Mouse (Mus musculus) liver, embryonic 13.5 days (tissue): ENCODE results near the gene Slc35c1. TPM values are rescaled to one million over a fixed set of nuclear protein-coding genes. Genes with fewer than 3 reads are reported as not detected.
A peak's percentile ranks its signal among the peaks of the same experiment; 100 is the strongest.

Experiments
- ATAC-seq: fragments of 200-750 bp; cut with Nextera tagmentation; 2 replicates; pipeline ENCODE4 v1.8.0; 2017; ENCODE audit warnings: low read depth, mild to moderate bottlenecking, moderate number of reproducible peaks, moderate library complexity
- DNase-seq: peaks from one replicate; pipeline ENCODE4 v3.0.0; 2022
- H3K27ac ChIP-seq: fragments of 300-500 bp; sonication (generic); 2 replicates; pipeline ENCODE4 v1.5.1; 2015; ENCODE audit warnings: moderate library complexity, mild to moderate bottlenecking, inconsistent platforms
- H3K27me3 ChIP-seq: fragments of 300-500 bp; sonication (generic); 2 replicates; pipeline ENCODE4 v1.6.1; 2015; ENCODE audit warnings: mild to moderate bottlenecking, inconsistent platforms
- H3K36me3 ChIP-seq: fragments of 300-500 bp; sonication (generic); 2 replicates; pipeline ENCODE4 v1.6.1; 2015; ENCODE audit warnings: mild to moderate bottlenecking, inconsistent platforms
- H3K4me1 ChIP-seq: fragments of 300-500 bp; sonication (generic); replicated peaks from 2 replicates; pipeline ENCODE4 v1.6.1; 2015; ENCODE audit warnings: inconsistent platforms
- H3K4me2 ChIP-seq: fragments of 300-500 bp; sonication (generic); 2 replicates; pipeline ENCODE4 v1.6.1; 2015; ENCODE audit warnings: inconsistent platforms, mild to moderate bottlenecking, moderate library complexity
- H3K4me3 ChIP-seq: fragments of 300-500 bp; sonication (generic); replicated peaks from 2 replicates; pipeline ENCODE4 v1.5.1; 2015; ENCODE audit warnings: mild to moderate bottlenecking, inconsistent platforms
- H3K9ac ChIP-seq: fragments of 300-500 bp; sonication (generic); 2 replicates; pipeline ENCODE4 v1.6.1; 2015; ENCODE audit warnings: mild to moderate bottlenecking, inconsistent platforms
- H3K9me3 ChIP-seq: fragments of 300-500 bp; sonication (generic); replicated peaks from 2 replicates; pipeline ENCODE4 v1.6.1; 2016; ENCODE audit warnings: inconsistent platforms
- WGBS: fragments of 180-500 bp; shearing (Covaris S2); methylation state at CpG from one replicate; pipeline ENCODE4 v1.1.7; 2015; ENCODE audit not compliant: insufficient replicate concordance; 5-methylcytosine and 5-hydroxymethylcytosine counted together
- polyA plus RNA-seq: library from polyadenylated mRNA; unstranded; fragments of >200 nt; fragmentation: Nextera tagmentation; extraction: Ambion mirVana; gene quantifications from 2 replicates; pipeline ENCODE4 v1.2.1, GENCODE M21; 2015

The Slc35c1 gene
- polyA plus RNA-seq, 1 experiment from 2014 or later: 9.5 TPM

GRCm38 (mm10) chr2:92446656-92447055 is 13.7 kb downstream of the Slc35c1 start:
- no peak overlapping the region for H3K4me3 ChIP-seq
- H3K4me1 ChIP-seq: peaks cover 56% of the 10 kb centered on the region
- H3K4me2 ChIP-seq: no peak overlapping the region
- ATAC-seq (no peak), DNase-seq (no peak)
- H3K27ac ChIP-seq: no peak overlapping the region
- H3K36me3 ChIP-seq: no peaks in the 10 kb centered on the region
- no peaks in the 10 kb centered on the region for H3K9me3 ChIP-seq
- H3K27me3 ChIP-seq: peaks cover 39% of the 10 kb centered on the region
- H3K9ac ChIP-seq: no peak overlapping the region
- WGBS: 71% methylated on average over 8 of the region's 8 CpGs

DNA sequence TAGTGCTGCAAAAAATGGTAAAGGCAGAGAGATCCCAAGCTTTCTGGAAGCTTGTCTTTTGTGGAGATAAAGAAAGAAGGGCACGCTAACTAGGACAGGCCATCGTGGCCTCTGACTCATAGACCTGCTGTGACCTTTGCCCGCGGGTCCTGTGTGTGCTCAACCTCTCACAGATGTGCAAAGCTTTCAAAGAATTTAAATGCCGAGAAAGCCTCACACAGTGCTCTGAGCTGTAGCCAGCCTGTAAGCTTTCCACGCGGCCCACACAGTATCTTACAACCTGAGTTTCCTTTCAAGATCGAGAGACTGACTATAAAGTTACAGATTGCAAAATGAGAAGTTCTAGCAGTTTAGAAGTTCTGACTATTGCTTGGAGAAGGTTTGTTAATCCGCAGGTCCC is 14.4 kb downstream of the Slc35c1 start:
- no peaks in the 10 kb centered on the region for H3K9me3 ChIP-seq
- H3K27ac ChIP-seq: no peak overlapping the region
- 52% methylated on average over 9 of the region's 9 CpGs for WGBS
- H3K4me1 ChIP-seq: peaks cover 50% of the 10 kb centered on the region
- no peak for ATAC-seq
- no peak overlapping the region for H3K4me2 ChIP-seq
- DNase-seq: no peak
- no peak overlapping the region for H3K9ac ChIP-seq
- H3K36me3 ChIP-seq: no peaks in the 10 kb centered on the region
- peaks cover 39% of the 10 kb centered on the region for H3K27me3 ChIP-seq
- no peak overlapping the region for H3K4me3 ChIP-seq

GRCm38 (mm10) chr2:92444376-92444775 is 16.0 kb downstream of the Slc35c1 start:
- Histone ChIP-seq H3K4me3 (no peak overlapping the region), H3K36me3 (no peaks in the 10 kb centered on the region), H3K4me2 (no peak overlapping the region), H3K27me3 (peaks cover 30% of the 10 kb centered on the region), H3K9ac (no peak overlapping the region), H3K27ac (no peak overlapping the region), H3K9me3 (no peaks in the 10 kb centered on the region), H3K4me1 (peaks cover 53% of the 10 kb centered on the region)
- DNase-seq (peak; percentile 73), ATAC-seq (peak; percentile 87)
- WGBS: 9% methylated on average over 4 of the region's 4 CpGs

DNA sequence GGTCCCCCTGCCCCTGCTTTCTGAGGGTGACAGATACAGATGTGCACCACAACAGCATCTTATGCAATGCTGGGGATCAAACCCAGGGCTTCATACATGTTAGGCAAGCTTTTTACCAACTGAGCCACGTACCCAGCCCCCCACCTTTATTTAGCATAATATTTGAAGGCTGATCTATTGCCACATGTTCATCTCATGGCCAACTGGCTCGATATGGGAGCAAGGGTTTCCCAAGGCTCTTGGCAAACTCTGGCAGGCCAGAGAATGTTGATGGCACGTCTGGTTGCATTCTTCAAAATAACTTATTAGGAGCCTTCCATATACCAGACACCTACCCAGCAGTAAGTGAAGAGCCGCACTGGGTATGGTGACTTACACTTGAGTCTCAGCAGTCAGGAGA is 17.0 kb downstream of the Slc35c1 start:
- H3K36me3 ChIP-seq: no peaks in the 10 kb centered on the region

DNA sequence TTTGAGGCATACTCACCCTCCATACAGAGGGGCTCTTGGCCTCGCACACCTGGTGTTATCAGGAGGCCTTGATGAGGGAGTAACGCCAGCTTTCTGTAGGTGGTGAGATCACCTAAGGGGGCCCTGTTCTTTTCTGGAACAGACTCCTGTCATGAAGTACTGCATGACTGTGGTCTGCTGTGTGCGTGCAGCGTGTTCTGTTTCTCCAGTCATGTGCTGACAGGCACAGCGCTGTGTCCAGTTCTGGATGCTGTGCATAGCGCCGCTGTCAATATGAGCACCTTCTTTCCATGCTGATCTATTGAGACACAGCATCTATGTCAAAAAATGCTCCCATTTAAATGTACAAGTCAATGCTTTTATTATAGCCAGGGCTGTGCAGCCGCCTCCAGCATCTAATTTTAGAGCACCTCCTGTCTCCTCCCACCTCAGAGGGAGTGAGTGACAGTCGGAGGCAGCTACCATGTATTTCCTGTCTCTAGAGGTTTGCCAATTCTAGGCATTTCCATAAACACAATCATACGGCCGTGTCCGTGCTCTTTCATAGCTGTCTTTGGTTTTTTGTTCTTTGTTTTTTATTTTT is 17.8 kb downstream of the Slc35c1 start:
- DNase-seq (no peak), ATAC-seq (no peak)
- peaks cover 57% of the 10 kb centered on the region for H3K4me1 ChIP-seq
- H3K4me3 ChIP-seq: no peak overlapping the region
- no peaks in the 10 kb centered on the region for H3K9me3 ChIP-seq
- no peak overlapping the region for H3K4me2 ChIP-seq
- peaks cover 12% of the 10 kb centered on the region for H3K27me3 ChIP-seq
- no peaks in the 10 kb centered on the region for H3K36me3 ChIP-seq
- whole genome bisulfite sequencing: 55% methylated on average over 12 of the region's 12 CpGs
- no peak overlapping the region for H3K27ac ChIP-seq
- H3K9ac ChIP-seq: no peak overlapping the region

More for the DNA sequence above, 17.0 kb downstream of the Slc35c1 start:
- Histone ChIP-seq H3K4me1 (peaks cover 53% of the 10 kb centered on the region), H3K4me2 (no peak overlapping the region), H3K27ac (no peak overlapping the region), H3K9ac (no peak overlapping the region), H3K27me3 (peaks cover 20% of the 10 kb centered on the region), H3K9me3 (no peaks in the 10 kb centered on the region), H3K4me3 (no peak overlapping the region)
- no peak for DNase-seq
- ATAC-seq: no peak
- 67% methylated on average over 4 of the region's 4 CpGs for WGBS

DNA sequence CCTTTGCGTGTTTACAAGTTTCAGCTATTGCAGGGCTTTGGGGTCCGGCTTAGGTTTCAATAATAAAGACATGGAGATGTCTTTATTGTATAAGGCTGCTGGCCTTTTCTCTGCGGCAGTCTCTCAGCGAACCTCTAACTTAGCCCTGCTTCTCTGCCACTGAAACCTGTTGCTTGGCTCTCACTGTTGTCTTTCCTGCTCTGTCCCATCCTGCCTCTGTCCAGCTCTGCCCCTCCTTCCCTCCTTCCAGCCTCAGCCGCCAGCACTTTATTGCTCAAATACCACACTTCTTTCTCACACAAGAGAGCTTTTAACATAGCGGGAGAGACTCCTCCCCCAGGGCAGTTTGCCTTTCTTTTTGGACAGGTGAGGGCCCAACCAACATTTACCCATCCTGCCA is 19.9 kb downstream of the Slc35c1 start:
- no peak for DNase-seq
- no peak for ATAC-seq
- Histone ChIP-seq H3K4me1 (peaks cover 49% of the 10 kb centered on the region), H3K36me3 (no peaks in the 10 kb centered on the region), H3K4me3 (no peak overlapping the region), H3K9me3 (no peaks in the 10 kb centered on the region; the same call in 1 of the 2 replicates), H3K27ac (no peak overlapping the region), H3K9ac (no peak overlapping the region), H3K4me2 (no peak overlapping the region), H3K27me3 (peaks cover 3% of the 10 kb centered on the region; the same call in 1 of the 2 replicates)
- WGBS: 64% methylated on average over 6 of the region's 6 CpGs

- no peaks in the 10 kb centered on the region for H3K36me3 ChIP-seq
- no peak overlapping the region for H3K9ac ChIP-seq
- no peak overlapping the region for H3K4me2 ChIP-seq
- ATAC-seq (no peak), DNase-seq (no peak)
- H3K4me1 ChIP-seq: peaks cover 44% of the 10 kb centered on the region
- no peak overlapping the region for H3K27ac ChIP-seq
- 49% methylated on average over 3 of the region's 3 CpGs for WGBS
- peaks cover 3% of the 10 kb centered on the region; the same call in 1 of the 2 replicates for H3K27me3 ChIP-seq
- no peaks in the 10 kb centered on the region; the same call in 1 of the 2 replicates for H3K9me3 ChIP-seq
- no peak overlapping the region for H3K4me3 ChIP-seq
These were observed 21.8 kb downstream of the Slc35c1 start for GRCm38 (mm10) chr2:92438567-92438966.

DNA sequence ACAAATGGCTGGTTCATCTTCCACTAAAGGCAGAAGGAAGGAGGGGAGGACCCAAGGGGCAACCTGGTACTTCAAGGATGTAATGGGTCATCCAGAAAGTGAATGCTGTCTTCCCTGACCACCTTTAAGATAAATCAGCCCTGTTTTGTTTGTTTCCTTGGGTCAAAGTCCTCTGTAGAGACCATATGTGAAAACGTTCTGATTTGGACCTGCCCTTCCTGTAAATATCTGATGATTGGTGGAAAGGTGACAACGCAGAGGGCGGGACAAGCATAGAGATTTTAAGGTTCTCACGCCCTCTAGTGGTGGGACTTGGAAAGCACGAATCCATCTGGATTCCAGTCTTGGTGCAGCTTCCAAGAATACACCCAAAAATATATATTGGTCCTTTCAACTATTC is 22.5 kb downstream of the Slc35c1 start:
- Histone ChIP-seq H3K27ac (no peak overlapping the region), H3K9me3 (no peaks in the 10 kb centered on the region; the same call in 1 of the 2 replicates), H3K4me2 (peak overlapping the region; percentile 41), H3K27me3 (peaks cover 3% of the 10 kb centered on the region; the same call in 1 of the 2 replicates), H3K36me3 (no peaks in the 10 kb centered on the region), H3K4me3 (0 out of 2 replicates have a peak overlapping the region, but pooled peaks have one; percentile 8), H3K4me1 (peaks cover 45% of the 10 kb centered on the region), H3K9ac (no peak overlapping the region)
- ATAC-seq (no peak), DNase-seq (peak; percentile 74)
- 0% methylated on average over 5 of the region's 5 CpGs for WGBS

DNA sequence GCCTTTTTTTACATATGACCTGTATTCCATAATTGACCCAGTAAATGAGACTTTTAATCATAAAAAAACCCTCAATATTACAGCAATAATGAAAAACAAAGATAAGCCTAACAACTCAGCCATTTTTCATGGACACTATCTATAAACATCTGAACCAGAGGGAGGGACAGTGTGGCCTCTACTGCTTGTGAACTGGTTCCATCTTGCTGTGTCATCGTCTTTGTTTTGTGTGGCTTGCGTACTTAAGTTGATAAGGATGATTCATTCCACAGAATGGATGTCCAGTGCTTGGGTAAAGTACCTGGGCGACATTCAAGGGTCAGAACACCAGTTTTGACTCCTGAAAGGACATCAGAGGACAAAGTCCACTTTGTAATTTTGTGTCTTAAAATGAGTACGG is 23.0 kb downstream of the Slc35c1 start:
- Histone ChIP-seq H3K36me3 (no peaks in the 10 kb centered on the region), H3K9ac (no peak overlapping the region), H3K4me1 (peaks cover 46% of the 10 kb centered on the region), H3K4me2 (peak overlapping the region; percentile 41), H3K27ac (no peak overlapping the region), H3K9me3 (no peaks in the 10 kb centered on the region; the same call in 1 of the 2 replicates), H3K27me3 (peaks cover 3% of the 10 kb centered on the region; the same call in 1 of the 2 replicates), H3K4me3 (no peak overlapping the region)
- WGBS: 32% methylated on average over 4 of the region's 4 CpGs
- ATAC-seq (no peak), DNase-seq (peak; percentile 28)

- ATAC-seq (no peak), DNase-seq (no peak)
- Histone ChIP-seq H3K27ac (no peak overlapping the region), H3K36me3 (no peaks in the 10 kb centered on the region), H3K9me3 (no peaks in the 10 kb centered on the region; the same call in 1 of the 2 replicates), H3K27me3 (peaks cover 3% of the 10 kb centered on the region; the same call in 1 of the 2 replicates), H3K4me1 (peaks cover 56% of the 10 kb centered on the region), H3K9ac (no peak overlapping the region), H3K4me2 (peak overlapping the region; percentile 99), H3K4me3 (no peak overlapping the region)
- WGBS: 47% methylated on average over 6 of the region's 6 CpGs
These were observed 25.3 kb downstream of the Slc35c1 start for GRCm38 (mm10) chr2:92435023-92435422.

GRCm38 (mm10) chr2:92434375-92434745 is 26.0 kb downstream of the Slc35c1 start:
- Histone ChIP-seq H3K9ac (peak overlapping the region; percentile 54), H3K4me3 (peak overlapping the region; percentile 82), H3K27ac (no peak overlapping the region), H3K27me3 (no peaks in the 10 kb centered on the region), H3K4me2 (peak overlapping the region; percentile 99), H3K4me1 (peaks cover 63% of the 10 kb centered on the region), H3K36me3 (peaks cover 4% of the 10 kb centered on the region), H3K9me3 (no peaks in the 10 kb centered on the region; the same call in 1 of the 2 replicates)
- DNase-seq: no peak
- WGBS: 8% methylated on average over 12 of the region's 12 CpGs
- no peak for ATAC-seq
